Mouse (Mus musculus): ENCODE measurements at regions not wholly inside any gene's neighbourhood (a gene's known extent, or its start where the extent isn't known, plus 50 kb on each side); places are given as distances from the start of the nearest gene placed in this dataset.

DNA sequence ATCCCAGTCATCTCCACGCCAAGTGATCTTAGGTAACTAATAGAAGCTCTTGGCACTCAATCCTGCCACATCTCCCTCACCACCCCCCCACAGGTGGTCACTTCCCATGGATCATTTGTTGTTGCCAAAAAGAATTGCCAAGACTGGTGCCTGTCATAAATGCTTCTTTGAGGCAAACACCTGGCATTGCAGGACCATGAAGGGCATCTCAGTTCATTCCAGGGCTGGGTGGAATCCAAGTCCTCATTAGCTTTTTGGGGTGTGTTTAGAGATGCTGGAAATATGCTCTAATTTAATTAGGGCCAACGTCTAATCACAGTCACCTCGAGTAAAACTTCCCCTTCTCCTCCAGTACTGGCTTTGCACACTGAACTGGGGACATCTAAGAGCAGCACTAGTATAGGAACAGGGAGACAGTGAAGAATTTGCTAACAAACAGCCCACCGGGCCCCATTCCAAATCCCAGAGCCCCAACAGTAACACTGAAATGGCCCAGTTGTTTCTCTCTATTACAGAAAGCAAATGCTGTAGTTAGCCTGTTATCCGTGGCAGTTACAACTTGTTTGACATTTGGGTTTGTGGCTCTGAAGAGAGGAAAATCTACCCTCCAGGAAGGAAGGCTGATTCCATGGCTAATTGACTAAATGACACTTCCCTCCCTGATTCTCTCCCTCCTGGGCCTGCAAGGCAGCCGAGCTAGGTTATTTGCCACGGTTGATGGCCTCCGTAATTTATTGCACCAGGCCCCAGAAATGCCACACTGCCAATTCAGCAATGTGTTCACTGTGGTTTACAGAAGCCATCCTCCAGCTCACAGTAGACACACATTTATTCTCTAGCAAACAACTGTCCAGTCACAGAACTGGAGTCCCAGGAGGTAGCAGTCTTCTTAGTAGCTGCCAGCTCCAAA, 164.2 kb upstream of the Bdnf start:
- no peak overlapping the region for H3K4me2 ChIP-seq
- H3K9me3 ChIP-seq, result no peaks in the 10 kb centered on the region
- no peak overlapping the region for H3K9ac ChIP-seq
- peaks cover 16% of the 10 kb centered on the region for H3K4me1 ChIP-seq (replicated peaks)
- H3K36me3 ChIP-seq, result no peaks in the 10 kb centered on the region
- WGBS, result 32% methylated on average over 8 of the region's 8 CpGs
- peak; percentile 94 for ATAC-seq (ENCODE audit: low FRiP score, low read depth)
- no peak overlapping the region for H3K4me3 ChIP-seq
- H3K27me3 ChIP-seq, result no peaks in the 10 kb centered on the region
- 0 out of 2 replicates have a peak overlapping the region, but pooled peaks have one; percentile 2 for H3K27ac ChIP-seq (replicated peaks)

DNA sequence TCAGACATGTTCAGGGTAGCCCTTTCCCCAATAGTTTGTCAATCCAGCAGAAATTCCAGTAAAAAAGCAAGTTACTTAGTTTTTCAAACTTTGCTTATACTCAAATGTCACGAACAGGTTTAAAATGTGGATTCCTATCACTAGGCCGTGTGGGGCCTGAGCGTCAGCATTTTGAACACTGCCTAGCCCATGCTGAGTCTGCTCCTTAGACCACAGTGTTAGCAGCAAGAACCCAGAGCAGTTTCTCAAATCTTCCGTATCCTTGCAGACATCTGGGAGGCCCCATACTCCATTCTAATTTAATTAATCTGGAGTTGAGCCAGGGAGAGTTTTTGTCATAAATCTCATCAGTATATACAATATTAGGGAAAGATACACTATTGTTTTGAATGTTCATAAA, 163.4 kb upstream of the Bdnf start:
- H3K4me3 ChIP-seq, result no peak overlapping the region
- no peak overlapping the region for H3K27ac ChIP-seq (replicated peaks)
- H3K9me3 ChIP-seq, result no peaks in the 10 kb centered on the region
- no peaks in the 10 kb centered on the region for H3K27me3 ChIP-seq
- peaks cover 16% of the 10 kb centered on the region for H3K4me1 ChIP-seq (replicated peaks)
- ATAC-seq (ENCODE audit: low FRiP score, low read depth), result no peak
- no peaks in the 10 kb centered on the region for H3K36me3 ChIP-seq
- H3K4me2 ChIP-seq, result no peak overlapping the region
- no peak overlapping the region for H3K9ac ChIP-seq
- WGBS, result 65% methylated on average over 4 of the region's 4 CpGs

- Histone ChIP-seq H3K4me3 (no peak overlapping the region), H3K27ac (replicated peaks) (no peak overlapping the region), H3K9ac (no peak overlapping the region), H3K9me3 (no peaks in the 10 kb centered on the region), H3K4me2 (no peak overlapping the region), H3K27me3 (no peaks in the 10 kb centered on the region), H3K4me1 (replicated peaks) (no peaks in the 10 kb centered on the region), H3K36me3 (no peaks in the 10 kb centered on the region)
- 81% methylated on average over 4 of the region's 4 CpGs for WGBS
- ATAC-seq (ENCODE audit: low FRiP score, low read depth), result no peak
These were observed 155.2 kb upstream of the Bdnf start for GRCm38 (mm10) chr2:109519261-109519660.

- whole genome bisulfite sequencing, result 64% methylated on average over 3 of the region's 3 CpGs
These were observed 154.0 kb upstream of the Bdnf start for GRCm38 (mm10) chr2:109520471-109520870.

DNA sequence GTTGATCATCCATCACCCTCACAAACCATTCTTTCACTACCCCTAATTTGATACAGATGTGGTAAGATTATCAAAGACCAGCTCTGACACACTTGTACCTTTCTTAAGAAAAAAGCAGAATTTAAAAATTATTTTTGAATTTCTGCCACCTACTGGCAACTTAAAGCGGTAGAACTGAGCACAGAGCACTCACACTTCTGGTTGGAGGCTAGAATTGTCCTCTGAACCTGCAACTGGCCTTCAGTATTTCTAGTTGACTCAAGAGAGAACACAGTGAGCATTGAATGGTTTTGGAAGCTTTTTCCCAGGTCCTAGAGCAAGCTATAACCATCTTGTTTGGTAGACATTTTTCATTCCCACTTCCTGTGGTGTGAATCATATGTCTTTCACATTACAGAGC, 135.0 kb upstream of the Bdnf start:
- no peak overlapping the region for H3K4me2 ChIP-seq
- H3K27ac ChIP-seq (replicated peaks), result no peak overlapping the region
- no peak for ATAC-seq (ENCODE audit: low FRiP score, low read depth)
- no peak overlapping the region for H3K4me3 ChIP-seq
- no peaks in the 10 kb centered on the region for H3K36me3 ChIP-seq
- WGBS, result 80% methylated on average over 1 of the region's 1 CpGs
- no peaks in the 10 kb centered on the region for H3K27me3 ChIP-seq
- no peak overlapping the region for H3K9ac ChIP-seq
- H3K9me3 ChIP-seq, result no peaks in the 10 kb centered on the region
- no peaks in the 10 kb centered on the region for H3K4me1 ChIP-seq (replicated peaks)

More at GRCm38 (mm10) chr2:109520471-109520870, 154.0 kb upstream of the Bdnf start:
- Histone ChIP-seq H3K9me3 (no peaks in the 10 kb centered on the region), H3K9ac (no peak overlapping the region), H3K27me3 (no peaks in the 10 kb centered on the region), H3K36me3 (no peaks in the 10 kb centered on the region), H3K4me1 (replicated peaks) (no peaks in the 10 kb centered on the region), H3K4me3 (no peak overlapping the region), H3K4me2 (no peak overlapping the region), H3K27ac (replicated peaks) (no peak overlapping the region)
- ATAC-seq (ENCODE audit: low FRiP score, low read depth), result no peak

- Histone ChIP-seq H3K36me3 (no peaks in the 10 kb centered on the region), H3K27me3 (no peaks in the 10 kb centered on the region), H3K4me3 (no peak overlapping the region), H3K27ac (replicated peaks) (no peak overlapping the region), H3K4me2 (no peak overlapping the region), H3K9me3 (no peaks in the 10 kb centered on the region), H3K9ac (no peak overlapping the region), H3K4me1 (replicated peaks) (no peaks in the 10 kb centered on the region)
- WGBS, result 80% methylated on average over 7 of the region's 7 CpGs
- ATAC-seq (ENCODE audit: low FRiP score, low read depth), result no peak
These were observed 127.9 kb upstream of the Bdnf start for GRCm38 (mm10) chr2:109546486-109547115.

- Histone ChIP-seq H3K4me2 (no peak overlapping the region), H3K4me1 (replicated peaks) (no peaks in the 10 kb centered on the region), H3K27ac (replicated peaks) (no peak overlapping the region), H3K27me3 (no peaks in the 10 kb centered on the region), H3K36me3 (no peaks in the 10 kb centered on the region), H3K9ac (no peak overlapping the region), H3K9me3 (0 out of 2 replicates have a peak, but pooled peaks cover 4% of the 10 kb centered on the region), H3K4me3 (no peak overlapping the region)
- WGBS, result 79% methylated on average over 6 of the region's 6 CpGs
- no peak for ATAC-seq (ENCODE audit: low FRiP score, low read depth)
These were observed 119.9 kb upstream of the Bdnf start for GRCm38 (mm10) chr2:109554644-109555043.

DNA sequence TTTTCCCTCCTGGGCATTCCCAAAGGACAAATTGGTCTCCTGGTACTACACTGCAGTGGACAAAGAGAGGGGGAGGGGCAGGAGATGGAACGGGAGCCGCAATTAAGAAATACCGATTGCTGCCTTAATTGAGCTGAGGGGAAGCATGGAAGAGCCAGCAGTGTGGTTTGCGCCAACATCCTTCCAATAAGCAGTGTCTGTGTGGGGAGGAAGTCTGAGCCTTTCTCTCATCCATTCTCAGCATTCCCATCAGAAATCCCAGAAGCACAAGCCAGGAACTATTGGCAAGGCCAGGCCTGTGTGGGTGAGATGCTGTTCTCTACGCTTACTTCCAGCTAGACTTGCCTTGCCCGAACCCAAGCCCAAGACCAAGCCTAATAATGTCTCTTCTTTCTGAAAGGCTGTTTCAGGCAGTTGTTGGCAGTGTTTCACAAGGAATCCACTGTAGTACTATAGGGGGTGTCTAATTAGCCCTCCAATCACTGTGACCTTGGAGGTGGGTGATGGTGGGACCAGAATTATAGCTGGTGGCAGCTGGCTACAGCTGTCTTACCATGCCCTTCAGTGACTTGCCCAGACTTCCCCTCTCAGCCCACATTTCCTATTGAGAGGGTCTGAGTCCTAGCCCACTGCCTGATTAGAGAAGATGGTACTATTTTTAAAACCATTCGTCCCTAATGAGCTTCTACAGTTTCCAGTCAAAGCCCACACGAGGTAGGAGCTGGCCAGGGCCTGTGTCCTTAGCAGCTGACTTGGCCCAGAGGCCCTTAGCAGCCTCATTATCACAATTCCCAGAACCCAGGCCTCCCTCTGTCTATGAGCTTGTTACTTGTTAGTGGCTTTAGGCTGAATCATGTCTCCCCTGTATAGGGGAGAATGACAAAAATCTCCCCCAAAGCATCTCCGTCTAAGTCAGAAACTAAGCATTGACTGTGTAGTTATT, 115.1 kb upstream of the Bdnf start:
- Histone ChIP-seq H3K36me3 (no peaks in the 10 kb centered on the region), H3K4me2 (no peak overlapping the region), H3K27ac (replicated peaks) (no peak overlapping the region), H3K9me3 (no peaks in the 10 kb centered on the region), H3K27me3 (no peaks in the 10 kb centered on the region), H3K4me1 (replicated peaks) (no peaks in the 10 kb centered on the region), H3K9ac (no peak overlapping the region), H3K4me3 (no peak overlapping the region)
- ATAC-seq (ENCODE audit: low FRiP score, low read depth), result no peak
- WGBS, result 84% methylated on average over 9 of the region's 9 CpGs

DNA sequence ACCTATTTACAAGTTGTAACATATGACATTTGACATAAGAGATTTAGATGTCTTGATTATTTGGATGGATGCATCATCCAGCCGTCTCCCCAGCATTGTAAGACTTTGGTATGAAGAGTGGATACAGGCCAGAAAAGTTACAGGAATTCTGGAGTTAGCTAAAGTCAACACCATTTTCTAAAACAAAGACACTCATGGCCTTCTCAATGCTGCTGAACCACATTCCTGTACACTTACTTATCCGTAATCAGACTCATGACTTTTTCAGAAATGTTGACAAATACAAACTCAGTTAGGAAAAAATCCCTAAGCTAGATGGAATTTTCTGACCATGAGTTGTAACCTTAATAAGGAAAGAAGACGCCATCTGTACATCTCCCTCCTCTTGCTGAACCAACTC, 111.5 kb upstream of the Bdnf start:
- Histone ChIP-seq H3K9ac (no peak overlapping the region), H3K36me3 (no peaks in the 10 kb centered on the region), H3K9me3 (no peaks in the 10 kb centered on the region), H3K27ac (replicated peaks) (no peak overlapping the region), H3K4me3 (no peak overlapping the region), H3K4me1 (replicated peaks) (no peaks in the 10 kb centered on the region), H3K4me2 (no peak overlapping the region), H3K27me3 (no peaks in the 10 kb centered on the region)
- 90% methylated on average over 3 of the region's 3 CpGs for WGBS
- no peak for ATAC-seq (ENCODE audit: low FRiP score, low read depth)

GRCm38 (mm10) chr2:109576946-109577345, 97.6 kb upstream of the Bdnf start:
- H3K4me2 ChIP-seq, result no peak overlapping the region
- ATAC-seq (ENCODE audit: low FRiP score, low read depth), result no peak

DNA sequence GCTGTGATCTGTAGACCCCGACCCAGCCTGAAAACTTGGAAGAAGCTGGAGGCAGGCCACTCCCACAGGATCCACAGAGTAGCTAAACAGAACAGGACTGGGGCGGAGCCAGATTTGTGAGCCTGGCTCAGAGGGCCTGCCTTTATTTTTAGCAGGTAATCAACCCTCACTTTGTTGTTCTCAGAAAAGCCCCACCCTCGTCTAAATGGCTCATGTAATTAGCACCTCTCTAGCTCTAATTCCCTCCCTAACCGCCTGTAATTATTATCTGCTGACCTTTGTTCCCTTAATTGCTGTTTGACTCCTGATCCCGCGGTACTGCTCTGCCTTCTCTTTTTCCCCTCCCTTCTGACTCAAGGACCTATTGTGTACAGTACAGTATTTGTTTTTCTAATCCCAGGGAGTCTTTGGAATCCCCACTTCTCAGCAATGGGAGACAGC, 95.6 kb upstream of the Bdnf start:
- 8% methylated on average over 6 of the region's 6 CpGs for WGBS
- no peak for ATAC-seq (ENCODE audit: low FRiP score, low read depth)
- H3K27ac ChIP-seq (replicated peaks), result no peak overlapping the region
- no peak overlapping the region for H3K4me3 ChIP-seq
- H3K4me1 ChIP-seq (replicated peaks), result no peaks in the 10 kb centered on the region
- H3K27me3 ChIP-seq, result no peaks in the 10 kb centered on the region
- H3K9ac ChIP-seq, result no peak overlapping the region
- no peak overlapping the region for H3K4me2 ChIP-seq
- no peaks in the 10 kb centered on the region for H3K36me3 ChIP-seq
- no peaks in the 10 kb centered on the region for H3K9me3 ChIP-seq

More at GRCm38 (mm10) chr2:109576946-109577345, 97.6 kb upstream of the Bdnf start:
- Histone ChIP-seq H3K4me1 (replicated peaks) (no peaks in the 10 kb centered on the region), H3K9me3 (no peaks in the 10 kb centered on the region), H3K36me3 (no peaks in the 10 kb centered on the region), H3K4me3 (no peak overlapping the region), H3K9ac (no peak overlapping the region), H3K27ac (replicated peaks) (no peak overlapping the region), H3K27me3 (no peaks in the 10 kb centered on the region)

Measured in hindbrain, embryonic 15.5 days (tissue).